Mouse (Mus musculus): Measurements from ENCODE around the gene Rcc2.

Gene Rcc2

GRCm38 (mm10) chr4:140709111-140709510 is 8.8 kb downstream of the Rcc2 start:
- in situ Hi-C loops (cut with MboI, MseI), result loop anchor here (10.0 to 25.0 kb wide), 3 partner anchors 716 to 1504 kb away; partner anchors contain the start of genes Hspb7 and Spen

GRCm38 (mm10) chr4:140709617-140710016 is 9.3 kb downstream of the Rcc2 start:
- in situ Hi-C loops (cut with MboI, MseI), result loop anchor here (10.0 to 25.0 kb wide), 3 partner anchors 715 to 1505 kb away; partner anchors contain the start of genes Hspb7 and Spen

- in situ Hi-C loops (cut with MboI, MseI), result loop anchor here (25.0 kb wide), 1 partner anchor 827 kb away; the partner anchor contains the start of gene Spen
Observed at GRCm38 (mm10) chr4:140710781-140711180, 10.4 kb downstream of the Rcc2 start.

GRCm38 (mm10) chr4:140711360-140711759 is 11.0 kb downstream of the Rcc2 start:
- in situ Hi-C loops (cut with MboI, MseI), result loop anchor here (25.0 kb wide), 1 partner anchor 826 kb away; the partner anchor contains the start of gene Spen

GRCm38 (mm10) chr4:140713480-140714365 is 13.4 kb downstream of the Rcc2 start:
- in situ Hi-C loops (cut with MboI, MseI), result loop anchor here (25.0 kb wide), 1 partner anchor 824 kb away; the partner anchor contains the start of gene Spen

GRCm38 (mm10) chr4:140714586-140714985 is 14.2 kb downstream of the Rcc2 start:
- in situ Hi-C loops (cut with MboI, MseI), result loop anchor here (25.0 kb wide), 1 partner anchor 823 kb away; the partner anchor contains the start of gene Spen

- in situ Hi-C loops (cut with MboI, MseI), result loop anchor here (25.0 kb wide), 1 partner anchor 820 kb away; the partner anchor contains the start of gene Spen
Observed at GRCm38 (mm10) chr4:140716994-140717393, 16.7 kb downstream of the Rcc2 start.

GRCm38 (mm10) chr4:140718436-140718835 is 18.1 kb downstream of the Rcc2 start:
- in situ Hi-C loops (cut with MboI, MseI), result loop anchor here (25.0 kb wide), 1 partner anchor 819 kb away; the partner anchor contains the start of gene Spen

GRCm38 (mm10) chr4:140720091-140720490 is 19.8 kb downstream of the Rcc2 start:
- in situ Hi-C loops (cut with MboI, MseI), result loop anchor here (25.0 kb wide), 1 partner anchor 817 kb away; the partner anchor contains the start of gene Spen

- in situ Hi-C loops (cut with MboI, MseI), result loop anchor here (25.0 kb wide), 1 partner anchor 815 kb away; the partner anchor contains the start of gene Spen
Observed at GRCm38 (mm10) chr4:140721968-140722490, 21.7 kb downstream of the Rcc2 start.

- in situ Hi-C loops (cut with MboI, MseI), result loop anchor here (25.0 kb wide), 1 partner anchor 815 kb away; the partner anchor contains the start of gene Spen
Observed at GRCm38 (mm10) chr4:140722710-140723109, 22.4 kb downstream of the Rcc2 start.

- in situ Hi-C loops (cut with MboI, MseI), result loop anchor here (25.0 kb wide), 1 partner anchor 814 kb away; the partner anchor contains the start of gene Spen
Observed at GRCm38 (mm10) chr4:140723192-140723591, 22.9 kb downstream of the Rcc2 start.

GRCm38 (mm10) chr4:140723801-140724200 is 23.5 kb downstream of the Rcc2 start:
- in situ Hi-C loops (cut with MboI, MseI), result loop anchor here (25.0 kb wide), 1 partner anchor 814 kb away; the partner anchor contains the start of gene Spen

- in situ Hi-C loops (cut with MboI, MseI), result loop anchor here (25.0 kb wide), 1 partner anchor 813 kb away; the partner anchor contains the start of gene Spen
Observed at GRCm38 (mm10) chr4:140724739-140725138, 24.4 kb downstream of the Rcc2 start.

- in situ Hi-C loops (cut with MboI, MseI), result no loop called here
Observed at GRCm38 (mm10) chr4:140726907-140727306, 26.6 kb downstream of the Rcc2 start.

GRCm38 (mm10) chr4:140731654-140732053 is 31.3 kb downstream of the Rcc2 start:
- in situ Hi-C loops (cut with MboI, MseI), result no loop called here

- in situ Hi-C loops (cut with MboI, MseI), result no loop called here
Observed at GRCm38 (mm10) chr4:140732871-140733270, 32.5 kb downstream of the Rcc2 start.

GRCm38 (mm10) chr4:140740655-140741054 is 40.3 kb downstream of the Rcc2 start:
- in situ Hi-C loops (cut with MboI, MseI), result no loop called here

- in situ Hi-C loops (cut with MboI, MseI), result no loop called here
Observed at GRCm38 (mm10) chr4:140741401-140741800, 41.1 kb downstream of the Rcc2 start.

- in situ Hi-C loops (cut with MboI, MseI), result no loop called here
Observed at GRCm38 (mm10) chr4:140742543-140742942, 42.2 kb downstream of the Rcc2 start, which contains the start of gene Padi6. TSS of gene Padi6 (minus strand) at chr4:140742643.

GRCm38 (mm10) chr4:140743086-140743485 is 42.7 kb downstream of the Rcc2 start:
- in situ Hi-C loops (cut with MboI, MseI), result no loop called here

- in situ Hi-C loops (cut with MboI, MseI), result no loop called here
Observed at GRCm38 (mm10) chr4:140744654-140745053, 44.3 kb downstream of the Rcc2 start.
